Mouse (Mus musculus): ENCODE results near the gene 4930469K13Rik. TPM values are rescaled to one million over a fixed set of nuclear protein-coding genes. Genes with fewer than 3 reads are reported as not detected.

The 4930469K13Rik gene
- polyA plus RNA-seq, 1 experiment from 2014 or later = not detected

- WGBS = 21% methylated on average over 6 of the region's 6 CpGs
- TF ChIP-seq EP300 (optimal IDR thresholded peaks at IDR 0.05) = no peak
- no peak for TF ChIP-seq CTCF (IDR thresholded peaks at IDR 0.05; ENCODE audit: low read depth)
- DNase-seq (ENCODE audit: low spot score) = peak; percentile 38
- Histone ChIP-seq H3K9me3 (ENCODE audit: control insufficient read depth, low read length) (no peaks in the 10 kb centered on the region), H3K4me3 (ENCODE audit: low read depth, low read length) (no peak within 1 kb of the TSS), H3K9ac (ENCODE audit: low read length) (no peak within 1 kb of the TSS; the same call in 1 of the 2 replicates), H3K4me2 (replicated peaks; ENCODE audit: low read depth) (peak within 1 kb of the TSS; percentile 35), H3K36me3 (ENCODE audit: control insufficient read depth, insufficient read depth, low read length) (no peaks in the 10 kb centered on the region), H3K4me1 (replicated peaks; ENCODE audit: control insufficient read depth, insufficient read depth) (no peaks in the 10 kb centered on the region), H3K27ac (replicated peaks) (peak within 1 kb of the TSS; percentile 87), H3K27me3 (ENCODE audit: control insufficient read depth, insufficient read depth, low read length) (no peaks in the 10 kb centered on the region)
- peak; percentile 84 for ATAC-seq (ENCODE audit: low FRiP score, low TSS enrichment)
Measured at GRCm38 (mm10) chr11:33962688-33963407, 135.5 kb downstream of the 4930469K13Rik start, which contains the start of gene Kcnmb1. Gene Kcnmb1 (plus strand): TSS chr11:33963013.

GRCm38 (mm10) chr11:33962178-33962577 is 136.2 kb downstream of the 4930469K13Rik start:
- ATAC-seq (ENCODE audit: low FRiP score, low TSS enrichment) (no peak), DNase-seq (ENCODE audit: low spot score) (no peak)
- H3K9ac ChIP-seq (ENCODE audit: low read length) = no peak overlapping the region; the same call in 1 of the 2 replicates
- H3K4me1 ChIP-seq (replicated peaks; ENCODE audit: control insufficient read depth, insufficient read depth) = no peaks in the 10 kb centered on the region
- H3K4me2 ChIP-seq (replicated peaks; ENCODE audit: low read depth) = no peak overlapping the region
- no peaks in the 10 kb centered on the region for H3K36me3 ChIP-seq (ENCODE audit: control insufficient read depth, insufficient read depth, low read length)
- no peak overlapping the region for H3K4me3 ChIP-seq (ENCODE audit: low read depth, low read length)
- TF ChIP-seq CTCF (IDR thresholded peaks at IDR 0.05; ENCODE audit: low read depth) (no peak), EP300 (optimal IDR thresholded peaks at IDR 0.05) (no peak)
- WGBS = 53% methylated on average over 2 of the region's 7 CpGs
- H3K27me3 ChIP-seq (ENCODE audit: control insufficient read depth, insufficient read depth, low read length) = no peaks in the 10 kb centered on the region
- H3K9me3 ChIP-seq (ENCODE audit: control insufficient read depth, low read length) = no peaks in the 10 kb centered on the region
- H3K27ac ChIP-seq (replicated peaks) = peak overlapping the region; percentile 87

DNA sequence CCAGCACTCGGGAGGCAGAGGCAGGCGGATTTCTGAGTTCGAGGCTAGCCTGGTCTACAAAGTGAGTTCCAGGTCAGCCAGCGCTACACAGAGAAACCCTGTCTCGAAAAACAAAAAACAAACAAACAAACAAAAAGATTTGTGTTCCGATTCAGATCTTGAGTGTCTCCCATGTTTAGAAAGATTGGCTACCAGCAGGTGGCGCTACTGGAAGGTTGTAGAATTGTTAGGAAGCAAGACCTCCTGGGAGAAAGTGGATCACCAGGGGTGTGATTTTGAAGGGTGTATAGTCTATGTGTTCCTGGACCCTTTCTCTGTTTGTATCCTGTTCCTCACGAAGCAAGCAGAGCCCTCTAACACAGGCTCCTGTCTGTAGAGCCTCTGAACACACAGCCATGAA is 139.6 kb downstream of the 4930469K13Rik start:
- H3K9me3 ChIP-seq (ENCODE audit: control insufficient read depth, low read length) = no peaks in the 10 kb centered on the region
- no peak overlapping the region for H3K9ac ChIP-seq (ENCODE audit: low read length)
- H3K27me3 ChIP-seq (ENCODE audit: control insufficient read depth, insufficient read depth, low read length) = no peaks in the 10 kb centered on the region
- 73% methylated on average over 8 of the region's 8 CpGs for WGBS
- no peaks in the 10 kb centered on the region for H3K4me1 ChIP-seq (replicated peaks; ENCODE audit: control insufficient read depth, insufficient read depth)
- H3K36me3 ChIP-seq (ENCODE audit: control insufficient read depth, insufficient read depth, low read length) = no peaks in the 10 kb centered on the region
- TF ChIP-seq CTCF (IDR thresholded peaks at IDR 0.05; ENCODE audit: low read depth) (peak; percentile 70), EP300 (optimal IDR thresholded peaks at IDR 0.05) (no peak)
- no peak for ATAC-seq (ENCODE audit: low FRiP score, low TSS enrichment)
- peak; percentile 20 for DNase-seq (ENCODE audit: low spot score)
- H3K4me2 ChIP-seq (replicated peaks; ENCODE audit: low read depth) = no peak overlapping the region
- H3K27ac ChIP-seq (replicated peaks) = no peak overlapping the region
- no peak overlapping the region for H3K4me3 ChIP-seq (ENCODE audit: low read depth, low read length)

GRCm38 (mm10) chr11:33957595-33957994 is 140.8 kb downstream of the 4930469K13Rik start:
- DNase-seq (ENCODE audit: low spot score) = no peak
- no peak for ATAC-seq (ENCODE audit: low FRiP score, low TSS enrichment)
- no peaks in the 10 kb centered on the region for H3K27me3 ChIP-seq (ENCODE audit: control insufficient read depth, insufficient read depth, low read length)
- H3K4me3 ChIP-seq (ENCODE audit: low read depth, low read length) = no peak overlapping the region
- TF ChIP-seq CTCF (IDR thresholded peaks at IDR 0.05; ENCODE audit: low read depth) (no peak), EP300 (optimal IDR thresholded peaks at IDR 0.05) (no peak)
- no peaks in the 10 kb centered on the region for H3K4me1 ChIP-seq (replicated peaks; ENCODE audit: control insufficient read depth, insufficient read depth)
- no peak overlapping the region for H3K9ac ChIP-seq (ENCODE audit: low read length)
- no peak overlapping the region for H3K27ac ChIP-seq (replicated peaks)
- no peaks in the 10 kb centered on the region for H3K36me3 ChIP-seq (ENCODE audit: control insufficient read depth, insufficient read depth, low read length)
- no peaks in the 10 kb centered on the region for H3K9me3 ChIP-seq (ENCODE audit: control insufficient read depth, low read length)
- H3K4me2 ChIP-seq (replicated peaks; ENCODE audit: low read depth) = no peak overlapping the region
- WGBS = 76% methylated on average over 6 of the region's 6 CpGs

GRCm38 (mm10) chr11:33956623-33957022 is 141.7 kb downstream of the 4930469K13Rik start:
- Histone ChIP-seq H3K9me3 (ENCODE audit: control insufficient read depth, low read length) (no peaks in the 10 kb centered on the region), H3K4me1 (replicated peaks; ENCODE audit: control insufficient read depth, insufficient read depth) (no peaks in the 10 kb centered on the region), H3K4me3 (ENCODE audit: low read depth, low read length) (no peak overlapping the region), H3K27me3 (ENCODE audit: control insufficient read depth, insufficient read depth, low read length) (no peaks in the 10 kb centered on the region), H3K27ac (replicated peaks) (no peak overlapping the region), H3K4me2 (replicated peaks; ENCODE audit: low read depth) (no peak overlapping the region), H3K9ac (ENCODE audit: low read length) (no peak overlapping the region), H3K36me3 (ENCODE audit: control insufficient read depth, insufficient read depth, low read length) (no peaks in the 10 kb centered on the region)
- no peak for TF ChIP-seq CTCF (IDR thresholded peaks at IDR 0.05; ENCODE audit: low read depth)
- no peak for TF ChIP-seq EP300 (optimal IDR thresholded peaks at IDR 0.05)
- WGBS = 77% methylated on average over 5 of the region's 5 CpGs
- ATAC-seq (ENCODE audit: low FRiP score, low TSS enrichment) = no peak
- no peak for DNase-seq (ENCODE audit: low spot score)

- DNase-seq (ENCODE audit: low spot score) (no peak), ATAC-seq (ENCODE audit: low FRiP score, low TSS enrichment) (no peak)
- Histone ChIP-seq H3K9me3 (ENCODE audit: control insufficient read depth, low read length) (no peaks in the 10 kb centered on the region), H3K4me1 (replicated peaks; ENCODE audit: control insufficient read depth, insufficient read depth) (no peaks in the 10 kb centered on the region), H3K27ac (replicated peaks) (no peak overlapping the region), H3K9ac (ENCODE audit: low read length) (no peak overlapping the region), H3K4me2 (replicated peaks; ENCODE audit: low read depth) (no peak overlapping the region), H3K4me3 (ENCODE audit: low read depth, low read length) (no peak overlapping the region), H3K36me3 (ENCODE audit: control insufficient read depth, insufficient read depth, low read length) (no peaks in the 10 kb centered on the region), H3K27me3 (ENCODE audit: control insufficient read depth, insufficient read depth, low read length) (no peaks in the 10 kb centered on the region)
- TF ChIP-seq EP300 (optimal IDR thresholded peaks at IDR 0.05) (no peak), CTCF (IDR thresholded peaks at IDR 0.05; ENCODE audit: low read depth) (no peak)
- WGBS = 52% methylated on average over 4 of the region's 4 CpGs
Measured at GRCm38 (mm10) chr11:33955982-33956381, 142.4 kb downstream of the 4930469K13Rik start.

Data from stomach, postnatal 0 days (tissue).